Mouse (Mus musculus): ENCODE results near the gene Sfpq. TPM values are rescaled to one million over a fixed set of nuclear protein-coding genes. Genes with fewer than 3 reads are reported as not detected.

The Sfpq gene
- total RNA-seq, 2 experiments from 2014 or later: 163 to 281 TPM

GRCm38 (mm10) chr4:127023201-127023600, 2.1 kb downstream of the Sfpq start:
- intact Hi-C loops (cut with DNase I): loop anchor here (5.0 kb wide), 1 partner anchor 56 kb away; the partner anchor contains the start of gene Zmym4

GRCm38 (mm10) chr4:127024240-127024639, 3.1 kb downstream of the Sfpq start:
- DNase-seq (ENCODE audit: low spot score in 2 of 2): no peak
- intact Hi-C loops (cut with DNase I): loop anchor here (5.0 kb wide), 1 partner anchor 57 kb away; the partner anchor contains the start of gene Zmym4

More at GRCm38 (mm10) chr4:127023201-127023600, 2.1 kb downstream of the Sfpq start:
- no peak for DNase-seq (ENCODE audit: low spot score in 2 of 2)

- intact Hi-C loops (cut with DNase I): no loop called here
- no peak for DNase-seq (ENCODE audit: low spot score in 2 of 2)
Measured at GRCm38 (mm10) chr4:127026826-127027225, 5.7 kb downstream of the Sfpq start.

GRCm38 (mm10) chr4:127027228-127028190, 6.4 kb downstream of the Sfpq start:
- no peak for DNase-seq (ENCODE audit: low spot score in 2 of 2)
- intact Hi-C loops (cut with DNase I): no loop called here

- DNase-seq (ENCODE audit: low spot score in 2 of 2): no peak
- intact Hi-C loops (cut with DNase I): no loop called here
Measured at GRCm38 (mm10) chr4:127037158-127037557, 16.0 kb downstream of the Sfpq start.

GRCm38 (mm10) chr4:127037908-127038827, 17.0 kb downstream of the Sfpq start:
- intact Hi-C loops (cut with DNase I): no loop called here
- no peak for DNase-seq (ENCODE audit: low spot score in 2 of 2)

GRCm38 (mm10) chr4:127038828-127039349, 17.8 kb downstream of the Sfpq start:
- intact Hi-C loops (cut with DNase I): no loop called here
- DNase-seq (ENCODE audit: low spot score in 2 of 2): no peak

GRCm38 (mm10) chr4:127039871-127040483, 18.9 kb downstream of the Sfpq start:
- intact Hi-C loops (cut with DNase I): loop anchor here (5.0 kb wide), 1 partner anchor 207 kb away; no protein-coding TSS in a partner anchor
- DNase-seq (ENCODE audit: low spot score in 2 of 2): no peak

GRCm38 (mm10) chr4:127043540-127043939, 22.4 kb downstream of the Sfpq start:
- intact Hi-C loops (cut with DNase I): loop anchor here (5.0 kb wide), 1 partner anchor 204 kb away; no protein-coding TSS in a partner anchor
- no peak for DNase-seq (ENCODE audit: low spot score in 2 of 2)

GRCm38 (mm10) chr4:127051121-127051520, 30.0 kb downstream of the Sfpq start:
- intact Hi-C loops (cut with DNase I): loop anchor here (10.0 kb wide), 1 partner anchor 264 kb away; the partner anchor contains the start of gene Gja4
- no peak for DNase-seq (ENCODE audit: low spot score in 2 of 2)

GRCm38 (mm10) chr4:127053071-127053470, 31.9 kb downstream of the Sfpq start:
- intact Hi-C loops (cut with DNase I): loop anchor here (10.0 kb wide), 1 partner anchor 262 kb away; the partner anchor contains the start of gene Gja4

GRCm38 (mm10) chr4:127054522-127055198, 33.5 kb downstream of the Sfpq start:
- intact Hi-C loops (cut with DNase I): loop anchor here (10.0 kb wide), 1 partner anchor 260 kb away; the partner anchor contains the start of gene Gja4
- DNase-seq (ENCODE audit: low spot score in 2 of 2): no peak

More at GRCm38 (mm10) chr4:127053071-127053470, 31.9 kb downstream of the Sfpq start:
- DNase-seq (ENCODE audit: low spot score in 2 of 2): no peak

- intact Hi-C loops (cut with DNase I): loop anchor here (5.0 kb wide), 1 partner anchor 182 kb away; the partner anchor contains the start of gene Smim12
Measured at GRCm38 (mm10) chr4:127060585-127061290, 39.6 kb downstream of the Sfpq start, which contains the start of gene Zmym1. Gene Zmym1 (minus strand): TSS chr4:127061152.

GRCm38 (mm10) chr4:127064051-127064450, 42.9 kb downstream of the Sfpq start:
- no peak for DNase-seq (ENCODE audit: low spot score in 2 of 2)
- intact Hi-C loops (cut with DNase I): loop anchor here (5.0 kb wide), 1 partner anchor 178 kb away; the partner anchor contains the start of gene Smim12

More at GRCm38 (mm10) chr4:127060585-127061290, 39.6 kb downstream of the Sfpq start, which contains the start of gene Zmym1:
- DNase-seq (ENCODE audit: low spot score in 2 of 2): peak; percentile 87 to 88

GRCm38 (mm10) chr4:127074915-127075314, 53.8 kb downstream of the Sfpq start:
- intact Hi-C loops (cut with DNase I): loop anchor here (5.0 kb wide), 1 partner anchor 167 kb away; the partner anchor contains the start of gene Smim12

GRCm38 (mm10) chr4:127076875-127077548, 55.9 kb downstream of the Sfpq start, which contains the start of gene Zmym6:
Gene Zmym6 (plus strand): TSS chr4:127077383.
- intact Hi-C loops (cut with DNase I): loop anchor here (2.0 to 5.0 kb wide), 3 partner anchors 92 to 165 kb away; partner anchors contain the start of genes Dlgap3 and Smim12
- DNase-seq (ENCODE audit: low spot score in 2 of 2): peak; percentile 95 to 97

More at GRCm38 (mm10) chr4:127074915-127075314, 53.8 kb downstream of the Sfpq start:
- DNase-seq (ENCODE audit: low spot score in 2 of 2): no peak
